Mouse (Mus musculus): ENCODE measurements around the gene Cracr2b.

DNA sequence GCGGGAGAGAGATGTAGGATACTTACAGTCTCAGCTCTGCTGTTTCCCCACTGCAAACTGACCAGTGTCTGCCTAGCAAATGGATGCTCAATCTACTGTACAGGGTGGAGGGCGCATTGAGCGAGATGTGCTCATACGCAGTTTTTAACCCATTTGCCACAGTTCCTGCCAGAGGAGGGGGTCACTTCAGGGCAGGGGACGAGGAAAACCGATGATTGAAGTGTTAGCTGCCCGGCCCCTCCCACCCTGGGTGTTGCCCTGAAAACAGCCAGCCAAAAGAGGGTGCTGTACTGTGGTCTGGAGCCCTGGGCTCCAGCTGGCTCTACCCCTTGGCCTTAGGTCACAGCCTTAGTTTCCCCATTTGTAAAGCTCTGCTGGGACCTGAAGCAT lies 16.1 kb downstream of the Cracr2b start:
- no peak for TF ChIP-seq CTCF (IDR thresholded peaks at IDR 0.05; ENCODE audit: borderline replicate concordance, control insufficient read depth, extremely low read depth, insufficient read depth, low read length, poor library complexity)
- no peak for TF ChIP-seq POLR2A (IDR thresholded peaks at IDR 0.05; ENCODE audit: control insufficient read depth, extremely low read depth, insufficient read depth, low read length, poor library complexity)
